Mouse (Mus musculus) liver, embryonic 14.5 days (tissue): ENCODE data around the gene Ppp2r3c. TPM values are rescaled to one million over a fixed set of nuclear protein-coding genes. Genes with fewer than 3 reads are reported as not detected.

Experiments
- polyA plus RNA-seq, 2 experiments: library from polyadenylated mRNA; depleted of rRNA in 1 of 2; stranded (reverse) in 1 of 2; unstranded in 1 of 2; fragments of >200 nt; fragmentation: Nextera tagmentation in 1 of 2; extraction: Ambion mirVana in 1 of 2; gene quantifications; 2 replicates each; pipeline versions ENCODE4 v1.2.1 to v1.2.3; 2012 to 2014

The Ppp2r3c gene
- polyA plus RNA-seq, 2 experiments = 4.7 to 7.9 TPM

Other genes starting within 250 kb of the Ppp2r3c start
- gene 2700097O09Rik, start 222.9 kb downstream of the Ppp2r3c start, polyA plus RNA-seq (2012; rRNA removed) = 11.1 and 15.0 TPM in 2 replicates
- 34.3 and 37.0 TPM in 2 replicates for gene 2700097O09Rik, start 222.9 kb downstream of the Ppp2r3c start, polyA plus RNA-seq (2014; fragmentation: Nextera tagmentation; extraction: Ambion mirVana)
- 7.1 and 11.2 TPM in 2 replicates for gene Srp54a, start 222.7 kb downstream of the Ppp2r3c start, polyA plus RNA-seq (2012; rRNA removed)
- 89.1 and 91.6 TPM in 2 replicates for gene Srp54a, start 222.7 kb downstream of the Ppp2r3c start, polyA plus RNA-seq (2014; fragmentation: Nextera tagmentation; extraction: Ambion mirVana)
- 2.3 and 3.8 TPM in 2 replicates for gene Fam177a, start 178.5 kb downstream of the Ppp2r3c start, polyA plus RNA-seq (2012; rRNA removed)
- 7.3 and 8.0 TPM in 2 replicates for gene Fam177a, start 178.5 kb downstream of the Ppp2r3c start, polyA plus RNA-seq (2014; fragmentation: Nextera tagmentation; extraction: Ambion mirVana)
- gene Srp54b, start 147.9 kb downstream of the Ppp2r3c start, polyA plus RNA-seq (2012; rRNA removed) = 9.5 and 14.0 TPM in 2 replicates
- 28.7 and 29.0 TPM in 2 replicates for gene Srp54b, start 147.9 kb downstream of the Ppp2r3c start, polyA plus RNA-seq (2014; fragmentation: Nextera tagmentation; extraction: Ambion mirVana)
- gene 1700047I17Rik2, start 103.4 kb downstream of the Ppp2r3c start, polyA plus RNA-seq (2012; rRNA removed) = not detected in 2 replicates
- gene 1700047I17Rik2, start 103.4 kb downstream of the Ppp2r3c start, polyA plus RNA-seq (2014; fragmentation: Nextera tagmentation; extraction: Ambion mirVana) = not detected in 2 replicates
- gene Srp54c, start 72.8 kb downstream of the Ppp2r3c start, polyA plus RNA-seq (2012; rRNA removed) = 10.7 and 17.1 TPM in 2 replicates
- 34.7 and 40.3 TPM in 2 replicates for gene Srp54c, start 72.8 kb downstream of the Ppp2r3c start, polyA plus RNA-seq (2014; fragmentation: Nextera tagmentation; extraction: Ambion mirVana)
- 4.2 and 5.2 TPM in 2 replicates for gene 1110008L16Rik, start 3.4 kb downstream of the Ppp2r3c start, polyA plus RNA-seq (2012; rRNA removed)
- gene 1110008L16Rik, start 3.4 kb downstream of the Ppp2r3c start, polyA plus RNA-seq (2014; fragmentation: Nextera tagmentation; extraction: Ambion mirVana) = 6.1 and 7.2 TPM in 2 replicates
- gene Psma6, start 81.2 kb upstream of the Ppp2r3c start, polyA plus RNA-seq (2012; rRNA removed) = 63.1 and 85.9 TPM in 2 replicates
- gene Psma6, start 81.2 kb upstream of the Ppp2r3c start, polyA plus RNA-seq (2014; fragmentation: Nextera tagmentation; extraction: Ambion mirVana) = 220 and 221 TPM in 2 replicates
- 8.1 and 8.8 TPM in 2 replicates for gene Nfkbia, start 189.6 kb upstream of the Ppp2r3c start, polyA plus RNA-seq (2012; rRNA removed)
- 11.8 and 12.4 TPM in 2 replicates for gene Nfkbia, start 189.6 kb upstream of the Ppp2r3c start, polyA plus RNA-seq (2014; fragmentation: Nextera tagmentation; extraction: Ambion mirVana)